ENCODE assay signal across 8 mouse cellular contexts in genomic region chr11:45752237-45752636, GRCm38 (mm10).
DNase-seq lines count a peak whose midpoint lies in the region; ATAC-seq lines count a peak whose summit lies in the region.

No protein-coding gene starts in this region.

- no peak overlapping the region for H3K27ac ChIP-seq in intestine, embryonic 14.5 days (ENCODE audit: low read depth)
- H3K27ac ChIP-seq in midbrain, embryonic 12.5 days (replicated peaks) = no peak overlapping the region

- WGBS in intestine, embryonic 14.5 days = 45% methylated on average over 1 of the region's 1 CpGs
- WGBS in midbrain, embryonic 12.5 days = 42% methylated on average over 1 of the region's 1 CpGs

- DNase-seq in left cerebral cortex, adult 11 months (ENCODE audit: low spot score) = peak; percentile 16
- DNase-seq in left cerebral cortex, adult 8-10 months (ENCODE audit: low spot score in 2 of 2) = no peak
- peak; percentile 65 for DNase-seq in NIH3T3 (ENCODE audit: low read depth)
- DNase-seq in embryo, embryonic 9.5 days (ENCODE audit: extremely low spot score) = peak; percentile 36
- peak; percentile 53 for DNase-seq in intestine, embryonic 14.5 days (ENCODE audit: low spot score)
- DNase-seq in left cerebral cortex, postnatal 25 days (ENCODE audit: low spot score in 2 of 2) = peak; percentile 12 to 42
- peak; percentile 64 for DNase-seq in thymus, postnatal 14 days

- H3K9me3 ChIP-seq in intestine, embryonic 14.5 days (ENCODE audit: control insufficient read depth, low read length) = no peaks in the 10 kb centered on the region
- no peaks in the 10 kb centered on the region for H3K9me3 ChIP-seq in midbrain, embryonic 12.5 days

- H3K9ac ChIP-seq in intestine, embryonic 14.5 days (ENCODE audit: low read length) = no peak overlapping the region
- H3K9ac ChIP-seq in midbrain, embryonic 12.5 days (replicated peaks) = no peak overlapping the region

- ATAC-seq in intestine, embryonic 14.5 days (replicated peaks; ENCODE audit: low FRiP score, low TSS enrichment, low read depth) = peak; percentile 62; the same call in 1 of the 2 replicates
- ATAC-seq in midbrain, embryonic 12.5 days (ENCODE audit: low FRiP score, low read depth) = peak; percentile 72

- H3K4me3 ChIP-seq in intestine, embryonic 14.5 days (ENCODE audit: low read depth, low read length) = no peak overlapping the region
- no peak overlapping the region for H3K4me3 ChIP-seq in midbrain, embryonic 12.5 days

- H3K4me2 ChIP-seq in intestine, embryonic 14.5 days (ENCODE audit: low read length) = no peak overlapping the region
- H3K4me2 ChIP-seq in midbrain, embryonic 12.5 days (replicated peaks) = no peak overlapping the region

- H3K36me3 ChIP-seq in intestine, embryonic 14.5 days (ENCODE audit: control insufficient read depth, insufficient read depth, low read length) = no peaks in the 10 kb centered on the region
- no peaks in the 10 kb centered on the region for H3K36me3 ChIP-seq in midbrain, embryonic 12.5 days

- no peaks in the 10 kb centered on the region for H3K27me3 ChIP-seq in intestine, embryonic 14.5 days (replicated peaks; ENCODE audit: control insufficient read depth, insufficient read depth, low read length)
- H3K27me3 ChIP-seq in midbrain, embryonic 12.5 days = no peaks in the 10 kb centered on the region

- intact Hi-C loops in left cerebral cortex, postnatal 25 days (cut with DNase I) = loop anchor here (10.0 kb wide), 1 partner anchor 133 kb away; no protein-coding TSS in a partner anchor

- H3K4me1 ChIP-seq in intestine, embryonic 14.5 days (replicated peaks; ENCODE audit: control insufficient read depth, insufficient read depth, low read length) = no peaks in the 10 kb centered on the region
- no peaks in the 10 kb centered on the region for H3K4me1 ChIP-seq in midbrain, embryonic 12.5 days

Comparison
In these comparisons a context has a peak if more than half of its experiments do, and no peak if none do; other contexts are left out.
1. DNase-seq: peak in left cerebral cortex, adult 11 months (single experiment), NIH3T3 (single experiment), embryo, embryonic 9.5 days (single experiment), intestine, embryonic 14.5 days (single experiment), left cerebral cortex, postnatal 25 days (2 of 2) and thymus, postnatal 14 days (single experiment); none in left cerebral cortex, adult 8-10 months (0 of 2).